Mouse (Mus musculus): ENCODE results near the gene Slc15a5.

Gene Slc15a5

DNA sequence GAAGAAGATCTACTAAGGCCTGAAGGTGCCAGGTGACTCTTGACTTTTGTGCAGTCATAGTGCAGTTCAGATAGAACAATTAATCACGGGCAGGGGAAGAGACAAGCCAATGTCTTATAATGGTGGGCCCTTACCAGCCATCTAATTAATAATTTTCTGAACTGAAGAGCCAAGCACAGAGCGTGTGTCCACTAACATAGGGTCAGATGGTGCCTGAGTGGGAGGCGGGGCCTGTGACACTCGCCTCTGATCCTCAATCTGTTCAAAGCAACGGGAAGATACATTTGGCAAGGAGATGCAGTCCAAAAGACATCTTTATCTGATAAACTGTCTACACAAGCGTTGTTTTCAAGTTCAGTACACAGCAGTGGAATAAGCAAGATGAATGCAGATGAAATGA is 122.1 kb downstream of the Slc15a5 start:
- no peak for DNase-seq

DNA sequence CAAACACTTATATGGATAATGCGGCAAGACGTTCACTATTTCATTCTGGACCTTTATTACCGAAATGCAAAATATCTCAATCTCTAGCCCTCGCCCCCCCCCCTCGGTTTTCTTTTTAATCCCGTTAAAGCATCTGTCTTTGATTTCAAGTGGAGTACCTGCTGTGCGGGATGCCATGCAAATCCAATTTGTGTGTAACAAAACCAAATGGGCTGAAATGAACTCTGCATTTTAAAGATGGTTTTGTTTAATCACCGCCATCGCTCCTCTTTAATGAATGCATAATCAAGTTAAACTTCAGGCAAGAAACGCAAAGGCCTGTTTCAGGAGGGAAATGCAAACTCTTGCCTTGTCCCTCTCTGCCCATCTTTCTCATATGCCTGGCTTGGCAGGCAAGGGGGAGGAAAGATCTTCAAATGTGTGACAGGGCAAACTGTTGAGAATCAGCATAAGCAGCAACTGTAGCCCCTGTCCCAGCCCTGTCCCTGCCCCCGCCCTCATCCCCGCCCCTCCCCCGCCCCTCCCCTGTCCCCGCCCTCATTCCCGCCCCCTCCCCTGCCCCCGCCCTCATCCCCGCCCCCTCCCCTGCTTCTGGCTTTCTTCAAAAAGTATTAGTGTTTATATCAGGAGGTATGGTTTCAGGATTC is 122.8 kb downstream of the Slc15a5 start:
- no peak for DNase-seq

DNA sequence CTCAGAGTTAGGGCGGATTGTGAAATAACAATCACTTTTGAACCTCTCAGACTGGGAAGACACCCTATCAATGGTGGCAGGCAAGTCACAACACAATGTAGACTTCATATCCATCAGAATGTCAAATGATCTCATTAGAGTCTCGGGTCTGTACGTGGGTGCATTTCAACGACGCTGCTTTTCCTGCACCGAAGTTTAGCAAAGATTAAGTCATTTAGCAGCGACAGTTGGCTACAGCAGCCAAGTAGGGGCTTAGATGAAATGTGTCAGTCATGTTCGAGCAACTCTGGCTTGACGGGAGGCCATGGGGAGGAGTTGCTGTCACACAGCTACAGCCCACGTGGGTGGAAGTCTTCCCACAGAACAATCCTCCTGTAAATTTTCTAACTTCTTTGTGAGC is 133.2 kb downstream of the Slc15a5 start:
- no peak for DNase-seq

GRCm38 (mm10) chr6:137940374-137941218 is 139.1 kb downstream of the Slc15a5 start:
- no peak for DNase-seq

DNA sequence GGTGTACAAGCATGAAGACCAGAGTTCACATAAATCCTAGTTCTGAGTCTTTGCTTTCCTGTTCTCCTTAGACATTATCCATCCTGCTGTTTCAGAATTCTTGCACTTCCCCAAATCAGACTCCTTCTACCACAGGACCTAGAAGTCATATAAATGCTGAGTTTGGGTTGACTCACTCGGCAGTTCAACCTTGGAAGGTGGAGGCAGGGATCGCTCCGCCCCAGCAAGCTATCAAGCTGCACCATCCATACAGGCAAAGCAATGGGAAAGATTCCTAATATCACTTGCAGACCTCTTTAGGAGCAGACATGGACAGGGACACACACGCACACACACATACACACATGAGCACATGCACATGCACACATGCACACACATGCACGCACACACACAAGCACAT is 142.2 kb downstream of the Slc15a5 start:
- DNase-seq = no peak

GRCm38 (mm10) chr6:137936268-137936667 is 143.4 kb downstream of the Slc15a5 start:
- peak in 1 of 2 experiments; percentile 29 for DNase-seq

DNA sequence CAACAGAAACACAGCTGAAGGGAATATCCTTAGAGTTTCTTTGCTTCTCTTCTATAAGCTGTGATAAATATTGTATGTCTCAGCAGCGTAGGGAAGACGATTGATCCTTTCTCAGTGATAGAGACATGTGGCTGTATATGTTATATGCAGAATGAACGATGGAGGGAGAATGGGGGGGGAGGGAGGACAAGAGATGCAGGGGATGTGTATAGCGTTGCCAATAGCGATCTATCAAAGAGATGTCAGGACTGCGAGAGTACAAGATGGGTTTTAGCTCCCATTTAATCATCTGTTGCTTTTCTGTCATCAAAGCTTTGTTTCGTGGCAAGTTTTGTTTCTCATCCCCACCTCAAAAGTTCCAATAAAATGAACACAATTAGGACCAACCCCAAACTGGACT is 143.9 kb downstream of the Slc15a5 start:
- DNase-seq = no peak

DNA sequence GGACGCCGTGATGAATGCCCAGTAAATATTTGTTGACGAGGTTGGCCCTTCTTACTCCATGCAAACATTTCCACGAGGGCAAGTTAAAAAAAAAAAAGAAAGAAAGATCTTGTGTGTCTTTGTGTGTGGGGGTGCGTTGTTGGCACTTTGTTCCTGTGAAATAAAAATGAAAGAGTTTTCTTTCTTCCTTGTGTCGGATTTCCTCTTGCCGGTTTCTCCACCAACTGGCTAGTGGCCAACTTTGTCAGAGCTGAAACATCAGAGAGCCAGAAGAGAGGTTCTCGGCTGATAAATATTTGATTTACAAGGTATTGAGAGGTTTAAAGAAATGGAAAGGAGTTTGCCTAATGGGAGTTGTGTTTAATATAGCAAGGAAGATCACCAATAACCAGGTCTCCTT is 144.4 kb downstream of the Slc15a5 start:
- DNase-seq = peak; percentile 62 to 65

DNA sequence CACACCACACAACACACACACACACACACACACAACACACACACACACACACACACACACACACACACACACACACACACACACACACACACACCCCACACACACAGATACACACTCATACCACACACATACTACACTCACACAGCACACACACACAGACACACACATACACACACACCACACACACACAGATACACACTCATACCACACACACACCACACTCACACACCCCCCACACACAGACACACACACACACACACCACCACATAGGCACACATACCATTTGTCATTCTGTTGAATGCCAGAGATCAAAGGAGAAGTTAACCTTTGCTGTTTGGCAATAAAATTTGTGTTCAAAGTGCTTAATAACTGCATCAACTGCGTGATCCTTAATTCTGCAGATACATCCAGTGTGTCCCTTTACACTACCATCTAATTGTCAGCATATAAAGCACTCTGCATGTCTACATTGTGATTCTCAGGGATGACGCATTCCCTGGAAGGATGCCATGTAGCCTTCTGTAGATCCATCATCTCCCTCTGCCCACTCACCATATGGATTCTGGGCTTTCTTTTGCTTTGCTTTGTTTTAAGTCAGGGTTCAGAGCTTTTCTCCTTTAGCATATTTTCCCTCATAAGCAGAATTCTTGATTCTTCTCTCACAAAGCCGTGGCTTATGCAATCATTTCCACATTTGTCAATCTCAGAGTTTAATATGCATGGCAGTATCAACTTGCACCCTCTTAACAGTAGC is 145.0 kb downstream of the Slc15a5 start:
- DNase-seq = no peak
